Mouse (Mus musculus) embryonic facial prominence, embryonic 11.5 days (tissue): Measurements from ENCODE around the gene Myf6. TPM values are rescaled to one million over a fixed set of nuclear protein-coding genes. Genes with fewer than 3 reads are reported as not detected.

Experiments
- ATAC-seq: fragments of 200-750 bp; cut with Nextera tagmentation; replicated peaks from 2 replicates; pipeline ENCODE4 v1.8.0; 2017; ENCODE audit warnings: low read depth; ENCODE audit not compliant: insufficient number of reproducible peaks, low FRiP score, low TSS enrichment
- DNase-seq: peaks from one replicate; pipeline ENCODE4 v3.0.0-alpha.2; 2015; ENCODE audit warnings: low spot score
- H3K27ac ChIP-seq: fragments of 300-500 bp; sonication (generic); replicated peaks from 2 replicates; pipeline ENCODE4 v1.5.1; 2014; ENCODE audit warnings: mild to moderate bottlenecking, low read depth, low read length, control low read depth
- H3K27me3 ChIP-seq: fragments of 300-500 bp; sonication (generic); 2 replicates; pipeline ENCODE4 v1.6.1; 2014; ENCODE audit warnings: mild to moderate bottlenecking, low read length, moderate library complexity, mixed read lengths; ENCODE audit not compliant: control insufficient read depth, insufficient read depth
- H3K36me3 ChIP-seq: fragments of 300-500 bp; sonication (generic); replicated peaks from 2 replicates; pipeline ENCODE4 v1.6.1; 2014; ENCODE audit warnings: low read depth, mild to moderate bottlenecking, low read length, moderate library complexity, mixed read lengths; ENCODE audit not compliant: control insufficient read depth, insufficient read depth
- H3K4me1 ChIP-seq: fragments of 300-500 bp; sonication (generic); 2 replicates; pipeline ENCODE4 v1.6.1; 2014; ENCODE audit warnings: low read length, mixed read lengths; ENCODE audit not compliant: control insufficient read depth, insufficient read depth
- H3K4me2 ChIP-seq: fragments of 300-500 bp; sonication (generic); 2 replicates; pipeline ENCODE4 v1.6.1; 2014; ENCODE audit warnings: low read depth, mild to moderate bottlenecking, control low read depth, low read length, moderate library complexity
- H3K4me3 ChIP-seq: fragments of 300-500 bp; sonication (generic); 2 replicates; pipeline ENCODE4 v1.5.1; 2014; ENCODE audit warnings: low read depth, low read length, control low read depth
- H3K9ac ChIP-seq: fragments of 300-500 bp; sonication (generic); replicated peaks from 2 replicates; pipeline ENCODE4 v1.6.1; 2014; ENCODE audit warnings: mild to moderate bottlenecking, control low read depth, low read length
- H3K9me3 ChIP-seq: fragments of 300-500 bp; sonication (generic); replicated peaks from 2 replicates; pipeline ENCODE4 v1.6.1; 2016; ENCODE audit warnings: mild to moderate bottlenecking, low read length, inconsistent platforms, mixed read lengths; ENCODE audit not compliant: control insufficient read depth
- WGBS: fragments of 180-500 bp; shearing (Covaris S2); extraction: QIAGEN DNeasy Blood & Tissue Kit; methylation state at CpG from one replicate; pipeline ENCODE4 v1.1.7; 2014; 5-methylcytosine and 5-hydroxymethylcytosine counted together
- microRNA-seq: library from miRNA; unstranded; fragments of <30 nt; microRNA quantifications from one replicate; pipeline ENCODE4, GENCODE M21; 2016; ENCODE audit warnings: borderline number of aligned reads
- polyA plus RNA-seq: library from polyadenylated mRNA; unstranded; fragments of >200 nt; fragmentation: Nextera tagmentation; extraction: Ambion mirVana; gene quantifications from 2 replicates; pipeline ENCODE4 v1.2.1, GENCODE M21; 2014

The Myf6 gene
- polyA plus RNA-seq, 1 experiment from 2014 or later, result 0.17 TPM

DNA sequence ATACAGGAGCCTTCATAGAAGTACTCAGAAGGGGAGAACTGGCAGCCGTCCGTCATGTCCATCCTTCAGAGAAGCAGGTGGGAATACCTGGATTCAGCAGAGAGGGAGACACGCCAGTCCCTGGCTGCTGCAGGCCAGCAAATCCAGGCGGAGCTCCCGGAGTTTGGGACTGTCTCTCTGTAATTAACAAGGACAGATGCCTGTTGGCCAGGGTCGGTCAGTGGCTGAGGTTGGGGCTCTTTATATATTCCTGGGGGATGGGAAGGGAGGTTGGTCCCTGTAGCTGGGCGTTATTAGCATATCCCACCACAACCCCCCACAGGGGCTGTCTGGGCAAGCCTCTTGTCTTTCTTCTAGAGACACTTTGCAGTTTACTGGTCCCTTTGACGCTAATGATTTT lies 8.7 kb downstream of the Myf6 start, which contains the start of gene Myf5:
Myf5 (minus strand) TSS at position 265 of the 400 bp plus-strand sequence.
- no peaks in the 10 kb centered on the region for H3K36me3 ChIP-seq
- no peaks in the 10 kb centered on the region for H3K9me3 ChIP-seq
- DNase-seq (no peak), ATAC-seq (0 out of 2 replicates have a peak, but pooled peaks have one; percentile 42)
- no peak within 1 kb of the TSS for H3K4me2 ChIP-seq
- no peaks in the 10 kb centered on the region for H3K4me1 ChIP-seq
- no peak within 1 kb of the TSS for H3K9ac ChIP-seq
- no peak within 1 kb of the TSS for H3K27ac ChIP-seq
- no peak within 1 kb of the TSS for H3K4me3 ChIP-seq
- no peaks in the 10 kb centered on the region for H3K27me3 ChIP-seq
- WGBS, result 61% methylated on average over 8 of the region's 8 CpGs

- Histone ChIP-seq H3K9me3 (no peaks in the 10 kb centered on the region), H3K4me3 (no peak overlapping the region), H3K27ac (no peak overlapping the region), H3K4me1 (no peaks in the 10 kb centered on the region), H3K9ac (no peak overlapping the region; the same call in 1 of the 2 replicates), H3K36me3 (no peaks in the 10 kb centered on the region), H3K27me3 (no peaks in the 10 kb centered on the region), H3K4me2 (peak overlapping the region; percentile 16)
- 27% methylated on average over 10 of the region's 10 CpGs for WGBS
- ATAC-seq, result no peak
- DNase-seq, result no peak
Observed at GRCm38 (mm10) chr10:107484050-107484449, 10.5 kb downstream of the Myf6 start.

- H3K4me3 ChIP-seq, result no peak overlapping the region
- no peak overlapping the region for H3K9ac ChIP-seq
- H3K4me1 ChIP-seq, result no peaks in the 10 kb centered on the region
- no peaks in the 10 kb centered on the region for H3K27me3 ChIP-seq
- ATAC-seq (no peak), DNase-seq (no peak)
- H3K4me2 ChIP-seq, result no peak overlapping the region
- H3K27ac ChIP-seq, result no peak overlapping the region
- H3K9me3 ChIP-seq, result no peaks in the 10 kb centered on the region
- 52% methylated on average over 2 of the region's 2 CpGs for WGBS
- no peaks in the 10 kb centered on the region for H3K36me3 ChIP-seq
Observed at GRCm38 (mm10) chr10:107473497-107473896, 21.0 kb downstream of the Myf6 start.

DNA sequence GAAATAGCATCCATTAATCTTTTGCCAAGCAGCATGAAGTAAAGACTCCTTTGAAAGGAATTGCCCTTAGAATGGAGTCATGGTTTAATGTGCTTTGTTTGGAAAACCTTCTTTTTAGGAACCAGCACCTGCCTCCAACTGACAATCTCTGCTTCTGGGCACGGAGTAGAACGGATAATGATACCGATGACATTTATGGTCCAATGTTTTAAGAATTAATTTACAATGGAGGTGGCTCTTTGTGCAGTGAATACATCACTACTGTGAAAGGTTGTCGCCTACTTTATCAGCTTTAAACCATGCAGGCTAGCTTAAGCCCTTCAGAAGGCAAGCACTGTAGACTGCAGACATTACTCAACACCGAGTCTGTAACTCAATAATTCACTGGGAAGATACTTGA lies 22.8 kb downstream of the Myf6 start:
- H3K27ac ChIP-seq, result no peak overlapping the region
- no peak for DNase-seq
- 89% methylated on average over 5 of the region's 5 CpGs for WGBS

GRCm38 (mm10) chr10:107467819-107468218 lies 26.7 kb downstream of the Myf6 start:
- Histone ChIP-seq H3K4me3 (no peak overlapping the region), H3K9ac (no peak overlapping the region), H3K36me3 (no peaks in the 10 kb centered on the region), H3K27me3 (no peaks in the 10 kb centered on the region), H3K4me2 (no peak overlapping the region), H3K9me3 (no peaks in the 10 kb centered on the region), H3K27ac (no peak overlapping the region), H3K4me1 (no peaks in the 10 kb centered on the region)
- DNase-seq, result no peak
- ATAC-seq, result no peak
- 78% methylated on average over 7 of the region's 7 CpGs for WGBS

More for the DNA sequence above, 22.8 kb downstream of the Myf6 start:
- H3K36me3 ChIP-seq, result no peaks in the 10 kb centered on the region
- H3K9ac ChIP-seq, result no peak overlapping the region
- ATAC-seq, result no peak
- H3K4me1 ChIP-seq, result no peaks in the 10 kb centered on the region
- H3K27me3 ChIP-seq, result no peaks in the 10 kb centered on the region
- H3K9me3 ChIP-seq, result no peaks in the 10 kb centered on the region
- no peak overlapping the region for H3K4me2 ChIP-seq
- H3K4me3 ChIP-seq, result no peak overlapping the region

DNA sequence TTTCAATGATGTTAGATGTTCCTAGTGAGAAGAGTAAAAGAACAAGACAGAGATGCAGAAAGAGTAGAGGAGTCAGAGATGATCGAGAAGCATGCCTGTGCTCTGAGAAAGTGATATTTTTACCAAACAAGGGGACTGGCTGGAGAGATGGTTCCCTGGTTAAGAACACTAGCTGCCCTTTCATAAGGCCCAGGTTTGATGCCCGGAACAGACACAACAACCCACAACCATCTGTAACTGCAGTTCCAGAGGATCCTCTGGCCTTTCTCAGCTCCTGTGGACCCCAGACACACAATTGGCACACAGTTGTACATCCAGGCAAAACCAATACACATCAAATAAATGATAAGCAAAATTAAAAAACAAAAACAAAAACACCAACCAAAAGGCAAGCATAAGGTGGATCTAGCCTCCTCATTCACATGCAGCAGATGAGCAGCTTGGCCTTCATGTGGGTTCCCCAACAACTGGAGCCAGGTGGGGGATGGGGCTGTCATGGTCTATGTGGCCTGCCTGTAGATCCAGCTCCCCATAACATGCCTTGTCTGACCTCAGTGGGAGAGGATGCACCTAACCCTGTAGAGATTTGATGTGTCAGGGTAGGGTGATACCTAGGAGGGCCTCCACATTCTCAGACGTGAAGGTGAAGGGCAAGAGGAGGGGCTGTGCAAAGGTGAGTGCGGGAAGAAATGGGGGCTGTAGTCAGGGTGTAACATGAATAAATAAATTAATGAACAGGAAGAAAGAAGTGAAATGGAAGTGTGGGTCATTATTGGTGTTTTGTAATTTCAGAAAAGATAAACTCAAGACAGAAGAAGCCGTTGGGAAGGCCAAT lies 44.8 kb downstream of the Myf6 start:
- 83% methylated on average over 5 of the region's 5 CpGs for WGBS
- no peak for DNase-seq
- no peaks in the 10 kb centered on the region for H3K9me3 ChIP-seq

More for the DNA sequence above, 44.8 kb downstream of the Myf6 start:
- H3K9ac ChIP-seq, result no peak overlapping the region
- H3K4me3 ChIP-seq, result no peak overlapping the region
- no peak overlapping the region for H3K4me2 ChIP-seq
- H3K27ac ChIP-seq, result no peak overlapping the region
- H3K36me3 ChIP-seq, result no peaks in the 10 kb centered on the region
- ATAC-seq, result no peak
- no peaks in the 10 kb centered on the region for H3K4me1 ChIP-seq
- H3K27me3 ChIP-seq, result no peaks in the 10 kb centered on the region

Small RNA genes within 50 kb of the gene (microRNA-seq; reads per million reads assigned to microRNA genes)
- gene Gm44403, result not detected

Other genes with a start within 250 kb of the Myf6 start
- 4.0 and 4.4 TPM in 2 replicates for gene Lin7a, start 223.1 kb downstream of the Myf6 start, polyA plus RNA-seq
- 7.3 and 10.5 TPM in 2 replicates for gene Myf5, start 8.6 kb downstream of the Myf6 start, polyA plus RNA-seq
- gene Ptprq, start 225.3 kb upstream of the Myf6 start, polyA plus RNA-seq, result 0.07 and 0.08 TPM in 2 replicates